Mouse (Mus musculus) induced T-regulatory cell, adult 2 months (primary cell): ENCODE results near the gene Nup133.
"Not testable (repeated sequence)": the region's sequence is repeated elsewhere in the genome, so short reads cannot be mapped to it uniquely, and the experiment has no call there.

Experiments
- DNase-seq: peaks from one replicate; pipeline ENCODE4 v3.0.0-alpha.2; 2012; ENCODE audit warnings: low read depth

Nup133 gene

DNA sequence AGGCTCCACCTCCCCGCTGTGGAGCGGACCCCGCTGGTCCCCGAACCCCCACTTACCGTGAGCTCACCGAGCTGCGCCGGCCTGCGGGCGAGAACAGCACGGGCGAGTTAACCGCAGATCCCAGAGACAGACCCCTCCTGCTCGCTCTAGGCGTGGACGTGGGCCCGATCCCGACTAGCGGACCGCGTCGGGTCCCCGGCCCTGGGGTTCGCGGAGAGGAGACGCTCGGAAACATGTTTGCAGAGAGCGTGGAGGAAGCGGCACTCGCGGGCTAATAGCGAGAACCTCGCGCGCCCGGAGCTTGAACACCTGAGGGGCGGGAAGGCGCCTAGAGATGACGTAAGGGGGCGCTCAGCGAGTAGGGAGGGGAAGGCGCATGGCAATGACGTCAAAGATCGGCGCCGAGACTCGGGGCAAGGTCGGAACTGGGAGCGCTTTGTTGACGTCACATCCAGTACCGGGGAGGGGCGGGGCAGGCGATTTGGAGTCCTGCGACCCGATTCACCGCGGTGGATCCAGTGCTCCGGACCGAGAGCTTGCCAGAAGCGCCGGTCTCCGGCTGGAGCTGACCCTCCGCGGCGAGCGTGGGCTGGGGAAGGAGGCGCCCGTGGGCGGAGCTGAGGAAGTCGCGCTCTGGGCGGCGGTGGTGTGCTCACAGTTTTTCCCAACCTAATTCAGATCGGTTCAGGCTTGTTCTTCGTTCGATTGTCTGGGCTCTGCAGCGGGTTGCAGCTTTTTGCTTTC is at the start of gene Nup133:
Nup133 (minus strand) TSS at position 324 of the 744 bp plus-strand sequence.
- peak; percentile 100 for DNase-seq

DNA sequence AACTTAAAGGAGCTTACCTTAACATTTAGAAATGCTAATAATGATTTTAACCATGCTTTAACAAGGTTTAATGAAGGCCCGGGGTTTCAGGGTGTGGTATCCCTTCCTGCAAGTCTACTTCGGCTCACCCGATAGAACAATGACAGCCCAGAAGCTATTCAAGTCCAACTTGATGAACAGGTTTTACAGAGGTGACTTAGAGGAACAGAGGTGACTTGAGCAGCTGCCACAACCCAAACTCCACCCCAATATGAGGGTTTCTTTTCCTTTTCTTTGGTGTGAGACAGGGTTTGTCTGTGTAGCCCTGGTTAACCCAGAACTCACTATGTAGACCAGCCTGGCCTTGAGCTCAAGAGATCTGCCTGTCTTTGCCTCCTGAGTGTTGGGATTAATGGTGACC is 44.9 kb upstream of the Nup133 start:
- DNase-seq, result no peak

DNA sequence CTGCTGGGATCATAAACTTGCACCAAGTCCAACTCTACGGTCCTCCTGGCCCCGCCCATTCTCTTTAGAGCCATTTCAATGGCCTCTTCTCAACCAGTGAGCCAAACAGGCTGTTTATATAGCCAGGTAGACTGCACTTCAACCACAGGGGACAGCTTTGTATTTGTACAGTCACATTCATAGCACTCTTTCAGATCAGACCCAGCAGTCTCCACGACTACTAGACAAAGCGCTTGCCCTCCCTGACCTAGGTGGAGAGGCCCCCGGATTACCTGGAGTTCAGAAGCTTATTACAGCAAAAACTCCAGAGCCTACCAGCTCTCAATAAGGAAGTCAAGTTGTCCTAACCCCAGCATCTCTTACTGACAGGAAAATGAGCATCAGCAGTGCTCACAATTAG is 44.5 kb upstream of the Nup133 start:
- DNase-seq, result no peak

DNA sequence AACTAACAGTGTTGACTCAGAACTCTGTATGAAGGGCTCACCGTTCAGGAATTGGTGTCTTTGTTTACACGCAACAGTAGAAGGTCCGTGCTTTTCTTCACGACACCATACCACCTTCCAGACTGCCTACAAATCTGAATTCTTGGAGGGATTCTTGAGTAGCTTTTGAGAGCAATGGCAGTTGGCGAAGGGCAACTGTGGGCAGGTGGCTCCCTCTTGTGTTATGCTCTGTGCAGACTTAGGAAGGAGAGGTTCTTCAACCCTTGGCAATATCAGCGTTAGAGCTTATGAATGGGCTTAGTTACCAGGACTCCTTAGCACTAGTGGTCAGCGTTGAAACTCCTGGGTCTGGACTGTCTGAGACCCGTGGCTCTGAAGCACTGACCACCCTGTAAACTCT is 43.5 kb upstream of the Nup133 start:
- no peak for DNase-seq

DNA sequence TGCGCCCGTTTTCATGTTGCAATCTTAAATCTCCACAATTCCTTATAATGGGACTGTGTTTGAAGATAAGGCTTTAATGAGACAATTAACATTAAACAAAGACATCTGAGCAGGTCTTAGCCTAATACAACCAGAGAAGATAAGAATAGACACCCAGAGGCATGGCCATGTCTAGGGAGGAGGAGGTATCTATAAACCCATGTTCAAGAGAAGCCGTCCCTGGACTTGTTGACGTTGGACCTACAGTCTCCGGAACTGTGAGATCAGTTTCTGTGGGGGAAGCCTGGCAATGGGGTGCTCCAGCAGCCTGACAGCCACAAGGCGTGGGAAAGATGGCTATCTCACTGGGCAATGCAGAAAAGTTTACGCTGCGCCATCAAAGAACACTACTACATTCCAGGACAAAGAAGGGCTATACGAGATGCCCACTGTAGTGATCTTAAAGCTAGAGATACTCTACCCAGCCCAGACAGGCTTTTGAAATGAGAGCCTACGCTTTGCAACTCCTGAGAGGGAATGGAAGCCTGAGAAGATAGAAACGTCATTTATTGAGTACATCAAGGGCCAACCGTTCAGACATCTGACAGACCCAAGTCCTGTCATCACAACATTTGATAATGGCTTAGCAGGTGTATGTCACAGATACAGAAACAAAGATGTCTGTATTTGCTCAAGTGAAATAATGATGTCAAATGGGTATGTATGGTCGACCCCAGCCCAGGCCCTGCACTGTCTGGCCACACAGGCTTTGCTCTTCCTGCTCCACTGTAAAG is 41.4 kb upstream of the Nup133 start:
- no peak for DNase-seq

DNA sequence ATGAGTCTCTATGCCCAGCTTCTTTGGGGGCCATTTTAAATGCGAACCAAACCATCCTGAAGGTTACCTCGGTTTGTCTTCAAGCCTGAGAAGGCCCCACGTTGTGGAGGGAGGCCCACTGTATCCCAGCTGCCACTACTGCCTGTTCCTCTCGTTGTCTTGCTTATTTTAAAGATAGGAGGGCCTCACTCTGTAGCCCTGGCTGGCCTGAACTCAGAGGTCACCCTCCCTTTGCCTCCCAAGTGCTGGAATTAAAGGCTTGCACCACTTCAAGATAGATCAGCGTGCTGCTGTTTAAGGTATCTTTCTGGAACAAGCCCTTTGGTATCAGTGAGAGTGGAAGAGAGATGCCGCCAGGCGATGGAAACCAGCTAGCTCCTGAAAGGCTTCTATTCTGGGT is 40.1 kb upstream of the Nup133 start:
- no peak for DNase-seq

DNA sequence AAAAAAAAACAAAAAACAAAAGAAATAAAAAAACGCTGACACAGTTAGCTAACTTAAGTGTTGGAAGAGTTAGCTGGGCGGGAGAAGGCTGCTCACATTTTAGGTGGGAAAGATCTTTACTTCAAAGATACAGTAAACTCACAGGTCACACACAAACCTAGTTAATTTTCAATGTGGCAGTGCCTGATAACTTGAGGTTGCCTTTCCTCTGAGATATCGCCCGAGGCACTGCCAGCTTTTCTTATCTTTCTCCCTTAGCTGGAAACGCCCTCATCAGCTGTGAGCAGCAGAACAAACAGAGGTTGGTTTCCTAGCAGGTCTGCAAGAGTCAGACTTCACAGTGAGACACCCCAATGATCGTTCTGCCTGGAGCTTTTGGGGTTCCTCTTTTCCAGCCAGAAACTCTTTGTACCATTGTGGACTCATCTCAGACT is 39.6 kb upstream of the Nup133 start:
- DNase-seq, result peak; percentile 17

DNA sequence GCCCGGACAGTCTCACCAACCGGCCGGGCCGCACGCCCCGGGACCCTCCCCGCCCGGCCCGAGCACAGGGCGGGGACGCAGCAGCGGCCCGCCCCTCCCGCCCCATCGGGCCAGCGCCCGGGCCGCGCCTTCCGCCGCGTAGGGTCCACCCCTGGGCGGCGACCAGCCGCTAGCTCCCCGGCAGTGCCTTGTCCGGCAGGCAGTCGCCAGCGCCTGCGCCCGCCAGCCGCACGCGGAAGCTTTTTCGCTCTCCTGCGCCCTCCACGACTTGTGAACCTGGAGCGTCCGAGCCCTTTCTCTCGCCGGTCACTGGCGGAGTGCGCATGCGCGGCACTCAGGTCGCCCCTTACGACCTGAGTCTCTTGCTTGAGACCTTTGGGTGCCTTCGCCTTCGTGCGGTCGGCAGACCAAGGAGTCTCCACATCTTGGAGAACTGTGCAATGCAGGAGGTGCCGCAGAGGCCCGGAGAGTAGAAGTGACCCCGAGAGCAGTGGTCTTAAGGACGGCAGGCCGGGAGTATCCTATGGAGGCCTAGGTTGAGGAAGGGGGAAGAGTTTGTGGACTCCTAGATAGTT is 33.8 kb upstream of the Nup133 start, which contains the start of gene Abcb10:
Abcb10 (minus strand) TSS at position 297 of the 575 bp plus-strand sequence.
- peak; percentile 74 for DNase-seq

DNA sequence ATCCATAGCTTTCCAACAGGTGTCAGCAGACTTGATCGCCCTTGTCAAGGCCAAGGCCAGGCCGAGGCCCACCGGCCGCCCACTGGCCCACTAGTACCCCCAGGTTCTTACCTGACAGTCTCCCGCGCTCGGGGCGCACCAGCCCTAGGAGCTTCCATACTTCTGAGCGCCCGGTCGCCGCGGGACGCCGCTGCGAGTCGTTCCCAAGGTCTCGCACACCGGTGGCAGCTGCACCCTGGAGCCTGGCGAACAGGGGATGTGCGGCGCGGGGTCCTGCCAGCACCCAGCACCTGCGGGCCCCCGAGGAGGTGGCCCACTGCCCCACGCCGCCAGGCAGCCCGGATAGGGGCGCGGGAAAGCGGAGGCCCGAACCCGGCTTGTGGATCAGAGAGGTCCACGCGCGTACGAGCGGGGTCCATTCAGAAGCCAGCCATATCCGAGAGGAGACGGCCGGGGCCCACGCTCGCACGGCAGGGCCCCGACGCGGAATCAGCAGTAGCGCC is 33.3 kb upstream of the Nup133 start:
- DNase-seq, result no peak

DNA sequence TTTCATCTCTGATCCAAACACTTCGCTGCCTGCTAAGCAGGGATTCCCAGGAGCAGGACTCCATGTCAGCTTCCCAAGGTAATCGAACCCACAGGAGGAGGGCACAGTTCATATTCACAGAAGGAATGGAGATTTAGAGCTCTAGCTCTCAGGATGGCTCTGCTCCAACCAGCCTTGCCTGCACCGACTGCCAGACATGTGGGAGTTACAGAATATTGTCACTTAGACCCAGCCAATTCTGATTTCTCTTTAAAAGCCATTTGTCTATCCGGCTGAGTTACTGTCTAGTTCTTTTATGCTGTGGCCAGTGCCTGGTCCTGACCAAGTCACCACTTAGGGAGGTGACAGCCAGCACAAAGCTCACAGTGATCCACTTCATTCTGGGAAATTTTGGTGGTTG is 32.6 kb upstream of the Nup133 start:
- DNase-seq, result no peak

DNA sequence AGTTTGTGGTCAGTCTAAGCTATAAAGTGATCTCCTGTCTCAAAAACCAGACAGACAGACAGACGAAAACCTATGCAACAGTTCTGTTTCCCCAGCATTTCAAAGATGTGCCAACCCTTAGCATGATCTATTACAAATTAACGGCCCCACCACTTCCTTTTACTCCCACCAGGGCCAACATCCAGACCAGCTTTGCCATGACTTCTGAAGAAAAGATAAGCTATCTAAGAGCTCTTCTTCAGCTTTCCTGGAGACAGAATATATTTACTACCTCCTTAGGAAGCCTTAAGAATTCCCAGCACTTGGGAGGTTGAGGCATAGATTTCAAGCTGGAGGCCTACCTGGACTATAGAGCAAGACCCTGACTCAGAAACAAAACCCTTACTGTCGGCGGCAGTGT is 31.2 kb upstream of the Nup133 start:
- no peak for DNase-seq

DNA sequence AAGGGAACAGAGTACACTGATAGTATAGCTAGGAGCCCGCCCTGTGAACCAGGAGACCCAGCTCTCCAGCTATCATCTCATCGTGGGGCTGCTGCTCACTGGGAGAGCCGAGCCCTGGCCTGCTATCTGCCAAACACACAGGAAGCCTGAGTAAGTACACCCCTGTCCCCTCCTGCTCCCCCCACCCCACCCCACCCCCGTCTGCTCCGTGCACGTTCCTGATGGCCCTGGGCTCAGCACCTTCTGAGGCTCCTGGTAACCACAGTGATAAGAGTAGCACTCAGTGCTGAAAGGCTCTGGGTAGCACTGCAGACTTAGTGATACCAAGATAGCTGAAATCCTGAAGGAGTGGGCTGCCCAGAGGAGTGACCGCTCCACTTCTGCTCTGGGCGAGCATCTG is 29.9 kb upstream of the Nup133 start:
- no peak for DNase-seq

DNA sequence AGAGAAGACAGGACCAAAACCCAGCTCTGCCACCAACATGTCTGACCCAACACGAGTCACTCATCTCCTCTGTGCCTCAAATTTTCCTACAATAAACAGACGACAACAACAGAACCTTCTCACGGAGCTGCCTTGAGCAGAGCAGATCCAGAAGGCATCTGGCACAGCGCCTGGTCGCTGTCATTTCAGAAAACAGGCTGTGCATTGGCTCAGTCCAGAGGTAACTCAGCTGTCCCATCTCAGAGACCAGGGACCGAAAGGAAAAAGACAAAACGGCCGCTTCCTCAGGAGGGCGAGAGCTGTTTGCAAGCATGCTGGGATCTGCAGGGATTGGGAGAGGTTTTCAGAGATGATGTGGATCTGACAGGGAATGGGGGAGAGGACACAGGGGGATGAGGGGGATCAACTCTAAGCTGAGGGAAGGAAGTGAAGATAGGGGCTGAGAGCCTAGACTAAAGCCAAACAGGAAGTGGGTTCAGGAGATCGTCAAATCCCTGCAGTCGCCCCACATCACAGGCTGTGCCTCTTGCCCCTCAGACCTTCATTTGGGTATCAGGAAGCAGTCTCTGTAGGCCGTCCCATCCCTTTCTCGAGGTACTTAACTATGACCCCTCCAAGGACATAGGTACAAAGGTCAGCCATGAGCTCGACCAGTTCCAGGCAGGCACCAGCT is 29.2 kb upstream of the Nup133 start:
- DNase-seq, result peak; percentile 16

DNA sequence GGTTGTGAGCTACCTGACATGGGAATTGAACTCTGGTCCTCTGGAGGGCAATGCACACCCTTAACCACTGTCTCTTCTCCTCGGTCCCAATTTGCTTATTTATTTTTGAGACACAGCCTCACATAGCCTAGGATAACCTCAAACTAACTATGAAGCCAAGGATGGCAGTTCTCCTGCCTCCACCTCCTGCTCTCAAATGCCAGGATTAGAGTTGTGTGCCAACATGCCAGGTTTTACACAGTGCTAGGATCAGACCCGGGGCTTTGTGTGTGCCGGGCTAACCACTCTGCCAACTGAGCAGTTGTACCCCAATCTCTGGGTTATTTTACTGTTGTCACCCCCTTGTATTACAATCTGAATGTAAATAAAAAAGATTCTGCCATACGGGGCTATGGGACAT is 28.4 kb upstream of the Nup133 start:
- no peak for DNase-seq

DNA sequence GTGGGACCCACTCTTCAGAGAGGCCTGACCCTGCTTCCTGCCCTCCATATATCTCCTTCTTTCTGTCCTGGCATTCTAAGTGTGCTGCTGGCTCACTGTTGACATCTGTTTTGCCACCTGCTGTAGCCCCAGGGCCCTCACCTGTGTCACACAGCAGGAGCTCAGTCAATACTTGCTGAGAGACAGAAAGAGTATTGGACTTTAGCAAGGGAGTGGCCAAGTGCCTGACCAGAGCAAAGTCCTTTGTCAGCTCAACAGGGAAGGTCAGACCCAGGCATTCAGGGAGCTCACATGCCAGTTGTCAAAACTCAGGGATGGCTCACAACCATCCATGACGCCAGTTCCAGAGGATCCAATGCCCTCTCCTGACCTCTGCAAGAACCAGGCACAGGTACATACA is 24.4 kb upstream of the Nup133 start:
- no peak for DNase-seq

DNA sequence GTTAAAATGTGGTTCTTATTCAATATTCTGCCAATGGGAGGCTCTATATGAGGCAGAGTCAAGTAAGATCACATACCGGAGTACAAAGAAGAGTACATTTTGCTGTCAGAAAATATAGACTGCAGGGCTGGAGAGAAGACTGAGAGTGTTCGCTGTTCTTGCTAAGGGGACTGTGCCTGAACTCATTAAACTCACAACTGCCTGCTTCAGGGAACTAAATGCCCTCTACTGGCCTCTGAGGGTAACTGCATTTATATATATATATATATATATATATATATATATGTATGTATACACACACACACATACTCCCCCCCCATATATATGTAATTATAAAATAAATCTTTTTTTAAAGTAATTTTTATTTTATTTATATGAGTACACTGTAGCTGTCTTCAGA is 17.8 kb upstream of the Nup133 start:
- DNase-seq, result peak; percentile 50

DNA sequence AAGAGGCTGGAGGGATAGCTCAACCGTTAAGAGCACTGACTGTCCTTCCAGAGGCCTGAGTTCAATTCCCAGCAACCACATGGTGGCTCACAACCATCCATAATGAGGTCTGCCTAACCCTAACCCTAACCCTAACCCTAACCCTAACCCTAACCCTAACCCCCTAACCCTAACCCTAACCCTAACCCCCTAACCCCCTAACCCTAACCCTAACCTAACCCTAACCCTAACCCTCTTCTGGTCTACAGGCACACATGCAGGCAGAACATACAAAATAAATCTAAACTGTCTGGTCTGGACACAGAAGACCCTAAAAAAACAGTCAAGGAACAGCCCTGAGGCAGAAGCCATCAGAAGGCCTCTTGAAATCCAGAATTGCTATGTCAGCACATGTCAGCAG is 12.3 kb upstream of the Nup133 start:
- DNase-seq, result no peak

DNA sequence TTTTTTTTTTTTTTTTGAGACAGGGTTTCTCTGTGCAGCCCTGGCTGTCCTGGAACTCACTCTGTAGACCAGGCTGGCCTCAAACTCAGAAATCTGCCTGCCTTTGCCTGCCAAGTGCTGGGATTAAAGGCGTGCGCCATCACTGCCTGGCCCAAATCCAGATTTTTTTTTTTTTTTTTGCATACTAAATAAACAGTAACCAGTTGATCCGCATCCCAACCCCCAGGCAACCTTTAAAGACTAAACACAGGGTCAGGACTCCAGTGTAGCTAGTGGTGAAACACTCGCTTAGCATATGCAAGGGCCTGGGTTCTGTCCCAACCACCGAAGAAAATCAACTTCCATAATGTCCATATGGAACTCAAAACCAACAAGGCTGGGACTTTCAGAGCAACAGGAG is 11.5 kb upstream of the Nup133 start:
- not testable (repeated sequence) for DNase-seq

DNA sequence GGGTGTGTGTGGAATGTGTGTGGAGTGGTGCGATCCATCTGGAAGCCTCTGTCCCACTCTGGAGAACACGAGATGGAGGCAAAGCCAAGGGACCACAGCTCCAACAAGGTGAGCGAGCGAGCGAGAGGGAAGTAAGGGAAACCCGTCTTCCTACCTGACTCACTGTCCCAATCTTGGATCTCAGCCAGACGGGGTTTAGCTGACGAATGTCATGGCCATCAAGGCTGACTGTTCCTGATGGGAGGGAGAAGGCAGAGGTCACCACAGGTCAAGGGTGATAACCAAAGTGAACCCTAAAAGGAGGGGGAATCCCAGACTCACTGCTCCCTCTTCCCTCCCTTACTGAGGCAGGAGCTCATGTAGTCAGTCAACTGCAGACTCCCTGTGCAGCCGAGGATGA is 11.0 kb upstream of the Nup133 start:
- no peak for DNase-seq

DNA sequence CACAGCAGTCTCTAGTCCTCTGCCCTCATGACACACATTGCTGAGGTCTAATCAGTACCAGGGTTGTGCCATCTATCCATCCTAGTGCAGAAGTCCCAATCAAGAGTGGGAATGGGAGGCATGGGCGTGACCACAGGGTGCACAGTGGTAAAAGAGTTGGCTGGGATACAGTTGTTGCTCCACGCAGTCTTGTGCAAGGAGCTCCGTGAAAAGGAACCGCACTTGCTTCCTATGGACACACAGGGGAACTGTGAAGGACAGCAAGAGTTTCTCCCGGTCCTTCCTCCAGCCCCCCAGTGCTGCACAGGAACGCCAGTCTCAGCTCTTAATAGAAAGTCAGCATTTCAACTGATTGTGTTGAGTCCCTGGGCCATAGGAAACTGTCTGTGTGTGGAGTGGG is 10.4 kb upstream of the Nup133 start:
- DNase-seq, result no peak

DNA sequence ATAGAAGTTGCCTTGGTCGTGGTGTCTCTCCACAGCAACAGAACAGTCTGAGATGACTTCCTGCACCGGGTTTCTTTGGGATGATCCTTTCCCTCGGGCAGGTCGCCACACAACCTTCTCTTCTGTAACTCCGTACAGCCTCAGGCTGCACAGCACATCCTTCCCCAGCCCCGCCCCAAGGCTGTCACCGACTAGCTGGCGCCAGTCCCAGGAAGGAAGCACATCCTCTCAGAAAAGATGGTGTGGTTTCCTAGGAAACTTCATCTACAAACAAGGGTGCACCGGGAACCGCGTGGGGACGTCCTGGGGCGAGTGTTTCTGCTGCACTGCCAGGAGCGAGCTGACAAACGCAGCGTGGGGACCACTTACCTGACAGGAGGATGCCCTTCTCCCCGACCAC is 9.1 kb upstream of the Nup133 start:
- DNase-seq, result no peak

DNA sequence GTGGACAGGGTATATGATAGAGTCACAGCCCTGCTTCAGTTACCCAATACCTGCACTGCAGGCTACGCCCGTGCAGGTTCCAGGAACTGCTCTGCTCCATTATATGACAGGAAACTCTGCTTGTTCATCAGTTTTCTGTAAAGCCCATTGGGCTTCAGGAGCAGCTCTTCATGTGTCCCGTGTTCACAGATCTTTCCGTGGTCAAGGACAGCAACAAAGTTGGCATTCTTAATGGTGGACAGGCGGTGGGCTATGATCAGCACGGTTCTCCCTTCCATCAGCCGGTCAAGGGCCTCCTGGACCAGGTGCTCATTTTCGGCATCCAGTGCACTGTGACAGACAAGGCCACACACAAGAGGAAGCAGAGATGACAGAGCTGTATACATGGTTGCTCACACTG is 5.2 kb upstream of the Nup133 start:
- DNase-seq, result no peak
